Mouse (Mus musculus): Measurements from ENCODE around the gene Gm7694. TPM values are rescaled to one million over a fixed set of nuclear protein-coding genes. Genes with fewer than 3 reads are reported as not detected.

Gene Gm7694
- polyA plus RNA-seq (2014; fragmentation: Nextera tagmentation; extraction: Ambion mirVana) = 1.7 and 2.1 TPM in 2 replicates

GRCm38 (mm10) chr1:170306232-170306631 lies at the start of gene Gm7694:
Gene Gm7694 (minus strand): TSS chr1:170306332.
- no peak within 1 kb of the TSS for H3K9ac ChIP-seq (replicated peaks; ENCODE audit: low read length)
- ATAC-seq (ENCODE audit: low FRiP score, low TSS enrichment) (no peak), DNase-seq (no peak)
- H3K36me3 ChIP-seq (ENCODE audit: control insufficient read depth, insufficient read depth, low read length) = no peaks in the 10 kb centered on the region
- H3K4me3 ChIP-seq (replicated peaks; ENCODE audit: low read depth, low read length) = no peak within 1 kb of the TSS
- WGBS = 99% methylated on average over 4 of the region's 4 CpGs
- H3K27ac ChIP-seq (replicated peaks; ENCODE audit: low read depth, low read length) = no peak within 1 kb of the TSS
- no peaks in the 10 kb centered on the region for H3K27me3 ChIP-seq (ENCODE audit: control insufficient read depth, insufficient read depth, low read length)
- H3K4me1 ChIP-seq (ENCODE audit: control insufficient read depth, insufficient read depth, low read length) = no peaks in the 10 kb centered on the region
- no peak within 1 kb of the TSS for H3K4me2 ChIP-seq (ENCODE audit: low read length)
- H3K9me3 ChIP-seq (ENCODE audit: control insufficient read depth, low read length) = no peaks in the 10 kb centered on the region

GRCm38 (mm10) chr1:170353335-170353734 lies 47.2 kb upstream of the Gm7694 start:
- no peaks in the 10 kb centered on the region for H3K4me1 ChIP-seq (ENCODE audit: control insufficient read depth, insufficient read depth, low read length)
- WGBS = 75% methylated on average over 3 of the region's 3 CpGs

GRCm38 (mm10) chr1:170351080-170351479 lies 44.9 kb upstream of the Gm7694 start:
- Histone ChIP-seq H3K36me3 (ENCODE audit: control insufficient read depth, insufficient read depth, low read length) (no peaks in the 10 kb centered on the region), H3K9ac (replicated peaks; ENCODE audit: low read length) (no peak overlapping the region), H3K4me2 (ENCODE audit: low read length) (no peak overlapping the region), H3K27ac (replicated peaks; ENCODE audit: low read depth, low read length) (no peak overlapping the region), H3K4me3 (replicated peaks; ENCODE audit: low read depth, low read length) (no peak overlapping the region), H3K4me1 (ENCODE audit: control insufficient read depth, insufficient read depth, low read length) (no peaks in the 10 kb centered on the region), H3K27me3 (ENCODE audit: control insufficient read depth, insufficient read depth, low read length) (no peaks in the 10 kb centered on the region), H3K9me3 (ENCODE audit: control insufficient read depth, low read length) (no peaks in the 10 kb centered on the region)
- ATAC-seq (ENCODE audit: low FRiP score, low TSS enrichment) (no peak), DNase-seq (no peak)

More at GRCm38 (mm10) chr1:170353335-170353734, 47.2 kb upstream of the Gm7694 start:
- Histone ChIP-seq H3K27me3 (ENCODE audit: control insufficient read depth, insufficient read depth, low read length) (no peaks in the 10 kb centered on the region), H3K4me3 (replicated peaks; ENCODE audit: low read depth, low read length) (no peak overlapping the region), H3K36me3 (ENCODE audit: control insufficient read depth, insufficient read depth, low read length) (no peaks in the 10 kb centered on the region), H3K4me2 (ENCODE audit: low read length) (no peak overlapping the region), H3K9me3 (ENCODE audit: control insufficient read depth, low read length) (no peaks in the 10 kb centered on the region), H3K9ac (replicated peaks; ENCODE audit: low read length) (no peak overlapping the region), H3K27ac (replicated peaks; ENCODE audit: low read depth, low read length) (no peak overlapping the region)
- DNase-seq (no peak), ATAC-seq (ENCODE audit: low FRiP score, low TSS enrichment) (no peak)

- DNase-seq (no peak), ATAC-seq (ENCODE audit: low FRiP score, low TSS enrichment) (no peak)
- Histone ChIP-seq H3K27ac (replicated peaks; ENCODE audit: low read depth, low read length) (no peak overlapping the region), H3K9ac (replicated peaks; ENCODE audit: low read length) (no peak overlapping the region), H3K36me3 (ENCODE audit: control insufficient read depth, insufficient read depth, low read length) (no peaks in the 10 kb centered on the region), H3K4me2 (ENCODE audit: low read length) (no peak overlapping the region), H3K4me1 (ENCODE audit: control insufficient read depth, insufficient read depth, low read length) (no peaks in the 10 kb centered on the region), H3K27me3 (ENCODE audit: control insufficient read depth, insufficient read depth, low read length) (no peaks in the 10 kb centered on the region), H3K4me3 (replicated peaks; ENCODE audit: low read depth, low read length) (no peak overlapping the region), H3K9me3 (ENCODE audit: control insufficient read depth, low read length) (no peaks in the 10 kb centered on the region)
- 77% methylated on average over 3 of the region's 3 CpGs for WGBS
These were observed 40.1 kb upstream of the Gm7694 start for GRCm38 (mm10) chr1:170346266-170346665.

GRCm38 (mm10) chr1:170343906-170344305 lies 37.8 kb upstream of the Gm7694 start:
- 95% methylated on average over 4 of the region's 4 CpGs for WGBS
- Histone ChIP-seq H3K27ac (replicated peaks; ENCODE audit: low read depth, low read length) (no peak overlapping the region), H3K9me3 (ENCODE audit: control insufficient read depth, low read length) (no peaks in the 10 kb centered on the region), H3K9ac (replicated peaks; ENCODE audit: low read length) (no peak overlapping the region), H3K4me3 (replicated peaks; ENCODE audit: low read depth, low read length) (no peak overlapping the region), H3K36me3 (ENCODE audit: control insufficient read depth, insufficient read depth, low read length) (no peaks in the 10 kb centered on the region), H3K4me1 (ENCODE audit: control insufficient read depth, insufficient read depth, low read length) (no peaks in the 10 kb centered on the region), H3K4me2 (ENCODE audit: low read length) (no peak overlapping the region), H3K27me3 (ENCODE audit: control insufficient read depth, insufficient read depth, low read length) (no peaks in the 10 kb centered on the region)
- ATAC-seq (ENCODE audit: low FRiP score, low TSS enrichment) (no peak), DNase-seq (no peak)

- no peak; the same call in 1 of the 2 replicates for ATAC-seq (ENCODE audit: low FRiP score, low TSS enrichment)
- no peaks in the 10 kb centered on the region for H3K27me3 ChIP-seq (ENCODE audit: control insufficient read depth, insufficient read depth, low read length)
- no peak overlapping the region for H3K27ac ChIP-seq (replicated peaks; ENCODE audit: low read depth, low read length)
These were observed 36.9 kb upstream of the Gm7694 start for GRCm38 (mm10) chr1:170343081-170343480.

GRCm38 (mm10) chr1:170339943-170340342 lies 33.8 kb upstream of the Gm7694 start:
- Histone ChIP-seq H3K4me2 (ENCODE audit: low read length) (no peak overlapping the region), H3K4me1 (ENCODE audit: control insufficient read depth, insufficient read depth, low read length) (no peaks in the 10 kb centered on the region), H3K27ac (replicated peaks; ENCODE audit: low read depth, low read length) (no peak overlapping the region), H3K27me3 (ENCODE audit: control insufficient read depth, insufficient read depth, low read length) (no peaks in the 10 kb centered on the region), H3K4me3 (replicated peaks; ENCODE audit: low read depth, low read length) (no peak overlapping the region), H3K9me3 (ENCODE audit: control insufficient read depth, low read length) (no peaks in the 10 kb centered on the region), H3K36me3 (ENCODE audit: control insufficient read depth, insufficient read depth, low read length) (no peaks in the 10 kb centered on the region), H3K9ac (replicated peaks; ENCODE audit: low read length) (no peak overlapping the region)
- ATAC-seq (ENCODE audit: low FRiP score, low TSS enrichment) (no peak), DNase-seq (no peak)
- 91% methylated on average over 3 of the region's 3 CpGs for WGBS

More at GRCm38 (mm10) chr1:170343081-170343480, 36.9 kb upstream of the Gm7694 start:
- Histone ChIP-seq H3K36me3 (ENCODE audit: control insufficient read depth, insufficient read depth, low read length) (no peaks in the 10 kb centered on the region), H3K9me3 (ENCODE audit: control insufficient read depth, low read length) (no peaks in the 10 kb centered on the region), H3K4me2 (ENCODE audit: low read length) (no peak overlapping the region), H3K4me3 (replicated peaks; ENCODE audit: low read depth, low read length) (no peak overlapping the region), H3K9ac (replicated peaks; ENCODE audit: low read length) (no peak overlapping the region), H3K4me1 (ENCODE audit: control insufficient read depth, insufficient read depth, low read length) (no peaks in the 10 kb centered on the region)
- peak; percentile 57 for DNase-seq
- WGBS = 51% methylated on average over 8 of the region's 8 CpGs

GRCm38 (mm10) chr1:170332775-170333174 lies 26.6 kb upstream of the Gm7694 start:
- no peak overlapping the region for H3K9ac ChIP-seq (replicated peaks; ENCODE audit: low read length)
- no peaks in the 10 kb centered on the region for H3K27me3 ChIP-seq (ENCODE audit: control insufficient read depth, insufficient read depth, low read length)
- H3K4me2 ChIP-seq (ENCODE audit: low read length) = no peak overlapping the region
- no peak for ATAC-seq (ENCODE audit: low FRiP score, low TSS enrichment)
- DNase-seq = no peak
- no peak overlapping the region for H3K4me3 ChIP-seq (replicated peaks; ENCODE audit: low read depth, low read length)
- H3K9me3 ChIP-seq (ENCODE audit: control insufficient read depth, low read length) = no peaks in the 10 kb centered on the region
- no peaks in the 10 kb centered on the region for H3K36me3 ChIP-seq (ENCODE audit: control insufficient read depth, insufficient read depth, low read length)
- WGBS = 69% methylated on average over 4 of the region's 4 CpGs
- no peak overlapping the region for H3K27ac ChIP-seq (replicated peaks; ENCODE audit: low read depth, low read length)
- H3K4me1 ChIP-seq (ENCODE audit: control insufficient read depth, insufficient read depth, low read length) = no peaks in the 10 kb centered on the region

GRCm38 (mm10) chr1:170331926-170332325 lies 25.8 kb upstream of the Gm7694 start:
- no peaks in the 10 kb centered on the region for H3K9me3 ChIP-seq (ENCODE audit: control insufficient read depth, low read length)
- no peak overlapping the region for H3K9ac ChIP-seq (replicated peaks; ENCODE audit: low read length)
- no peaks in the 10 kb centered on the region for H3K27me3 ChIP-seq (ENCODE audit: control insufficient read depth, insufficient read depth, low read length)
- H3K27ac ChIP-seq (replicated peaks; ENCODE audit: low read depth, low read length) = no peak overlapping the region
- no peaks in the 10 kb centered on the region for H3K36me3 ChIP-seq (ENCODE audit: control insufficient read depth, insufficient read depth, low read length)
- H3K4me3 ChIP-seq (replicated peaks; ENCODE audit: low read depth, low read length) = no peak overlapping the region
- H3K4me2 ChIP-seq (ENCODE audit: low read length) = no peak overlapping the region
- DNase-seq (no peak), ATAC-seq (ENCODE audit: low FRiP score, low TSS enrichment) (no peak)
- no peaks in the 10 kb centered on the region for H3K4me1 ChIP-seq (ENCODE audit: control insufficient read depth, insufficient read depth, low read length)
- WGBS = 74% methylated on average over 6 of the region's 6 CpGs

Data from midbrain, embryonic 14.5 days (tissue).